Mouse (Mus musculus): Measurements from ENCODE around the gene Map10. TPM values are rescaled to one million over a fixed set of nuclear protein-coding genes. Genes with fewer than 3 reads are reported as not detected.

Map10 gene
- polyA plus RNA-seq, 1 experiment from 2014 or later = 7.8 TPM

- DNase-seq (ENCODE audit: low spot score) = no peak
- 84% methylated on average over 4 of the region's 4 CpGs for WGBS
- Histone ChIP-seq H3K4me3 (no peak overlapping the region), H3K27me3 (ENCODE audit: low read depth, poor library complexity, severe bottlenecking) (no peaks in the 10 kb centered on the region), H3K36me3 (no peaks in the 10 kb centered on the region), H3K4me1 (no peaks in the 10 kb centered on the region), H3K9me3 (replicated peaks) (no peaks in the 10 kb centered on the region), H3K27ac (no peak overlapping the region)
These were observed 10.7 kb upstream of the Map10 start for GRCm38 (mm10) chr8:125658926-125659325.

- Histone ChIP-seq H3K9me3 (replicated peaks) (no peaks in the 10 kb centered on the region), H3K27me3 (ENCODE audit: low read depth, poor library complexity, severe bottlenecking) (no peaks in the 10 kb centered on the region), H3K4me3 (no peak overlapping the region), H3K27ac (no peak overlapping the region), H3K4me1 (no peaks in the 10 kb centered on the region), H3K36me3 (no peaks in the 10 kb centered on the region)
- DNase-seq (ENCODE audit: low spot score) = no peak
- WGBS = 84% methylated on average over 6 of the region's 6 CpGs
These were observed 9.2 kb upstream of the Map10 start for GRCm38 (mm10) chr8:125660397-125660796.

GRCm38 (mm10) chr8:125661958-125662668, 7.5 kb upstream of the Map10 start:
- Histone ChIP-seq H3K27me3 (ENCODE audit: low read depth, poor library complexity, severe bottlenecking) (0 out of 2 replicates have a peak, but pooled peaks cover 5% of the 10 kb centered on the region), H3K27ac (no peak overlapping the region), H3K4me3 (no peak overlapping the region), H3K4me1 (no peaks in the 10 kb centered on the region), H3K36me3 (no peaks in the 10 kb centered on the region), H3K9me3 (replicated peaks) (no peaks in the 10 kb centered on the region)
- WGBS = 93% methylated on average over 13 of the region's 13 CpGs
- DNase-seq (ENCODE audit: low spot score) = no peak

- Histone ChIP-seq H3K27me3 (ENCODE audit: low read depth, poor library complexity, severe bottlenecking) (0 out of 2 replicates have a peak, but pooled peaks cover 5% of the 10 kb centered on the region), H3K27ac (no peak overlapping the region), H3K9me3 (replicated peaks) (no peaks in the 10 kb centered on the region), H3K4me3 (no peak overlapping the region), H3K4me1 (no peaks in the 10 kb centered on the region), H3K36me3 (no peaks in the 10 kb centered on the region)
- 86% methylated on average over 6 of the region's 6 CpGs for WGBS
- DNase-seq (ENCODE audit: low spot score) = no peak
These were observed 7.0 kb upstream of the Map10 start for GRCm38 (mm10) chr8:125662669-125663048.

- Histone ChIP-seq H3K36me3 (peaks cover under 1% of the 10 kb centered on the region; the same call in 1 of the 2 replicates), H3K9me3 (replicated peaks) (peaks cover 1% of the 10 kb centered on the region), H3K27me3 (ENCODE audit: low read depth, poor library complexity, severe bottlenecking) (peaks cover 10% of the 10 kb centered on the region; the same call in 1 of the 2 replicates), H3K27ac (0 out of 2 replicates have a peak overlapping the region, but pooled peaks have one; percentile 25), H3K4me3 (no peak overlapping the region), H3K4me1 (peaks cover 6% of the 10 kb centered on the region)
- WGBS = 68% methylated on average over 8 of the region's 8 CpGs
- DNase-seq (ENCODE audit: low spot score) = no peak
These were observed 4.3 kb upstream of the Map10 start for GRCm38 (mm10) chr8:125665183-125665875.

GRCm38 (mm10) chr8:125665876-125666186, 3.8 kb upstream of the Map10 start:
- Histone ChIP-seq H3K4me1 (peaks cover 6% of the 10 kb centered on the region), H3K27me3 (ENCODE audit: low read depth, poor library complexity, severe bottlenecking) (peaks cover 10% of the 10 kb centered on the region; the same call in 1 of the 2 replicates), H3K27ac (0 out of 2 replicates have a peak overlapping the region, but pooled peaks have one; percentile 25), H3K9me3 (replicated peaks) (peaks cover 6% of the 10 kb centered on the region), H3K4me3 (no peak overlapping the region), H3K36me3 (peaks cover 6% of the 10 kb centered on the region)
- WGBS = 53% methylated on average over 2 of the region's 2 CpGs
- DNase-seq (ENCODE audit: low spot score) = no peak

- peaks cover 10% of the 10 kb centered on the region for H3K9me3 ChIP-seq (replicated peaks)
- WGBS = 47% methylated on average over 5 of the region's 5 CpGs
- DNase-seq (ENCODE audit: low spot score) = no peak
These were observed 3.4 kb upstream of the Map10 start for GRCm38 (mm10) chr8:125666201-125666600.

GRCm38 (mm10) chr8:125667248-125667647, 2.4 kb upstream of the Map10 start:
- peaks cover 20% of the 10 kb centered on the region for H3K36me3 ChIP-seq
- H3K27ac ChIP-seq = no peak overlapping the region
- no peak overlapping the region for H3K4me3 ChIP-seq
- DNase-seq (ENCODE audit: low spot score) = no peak
- peaks cover 10% of the 10 kb centered on the region; the same call in 1 of the 2 replicates for H3K27me3 ChIP-seq (ENCODE audit: low read depth, poor library complexity, severe bottlenecking)
- 96% methylated on average over 2 of the region's 2 CpGs for WGBS
- peaks cover 18% of the 10 kb centered on the region for H3K9me3 ChIP-seq (replicated peaks)
- H3K4me1 ChIP-seq = peaks cover 6% of the 10 kb centered on the region

More at GRCm38 (mm10) chr8:125666201-125666600, 3.4 kb upstream of the Map10 start:
- Histone ChIP-seq H3K27ac (no peak overlapping the region), H3K36me3 (peaks cover 10% of the 10 kb centered on the region), H3K4me3 (no peak overlapping the region), H3K27me3 (ENCODE audit: low read depth, poor library complexity, severe bottlenecking) (peaks cover 10% of the 10 kb centered on the region; the same call in 1 of the 2 replicates), H3K4me1 (peaks cover 6% of the 10 kb centered on the region)

GRCm38 (mm10) chr8:125669159-125669699, 389 bp upstream of the Map10 start:
- DNase-seq (ENCODE audit: low spot score) = no peak
- Histone ChIP-seq H3K36me3 (peaks cover 21% of the 10 kb centered on the region), H3K27me3 (ENCODE audit: low read depth, poor library complexity, severe bottlenecking) (peaks cover 10% of the 10 kb centered on the region; the same call in 1 of the 2 replicates), H3K9me3 (replicated peaks) (peaks cover 18% of the 10 kb centered on the region), H3K4me1 (peaks cover 6% of the 10 kb centered on the region), H3K27ac (no peak overlapping the region), H3K4me3 (peak overlapping the region; percentile 69)
- WGBS = 78% methylated on average over 14 of the region's 14 CpGs

- Histone ChIP-seq H3K9me3 (replicated peaks) (peaks cover 18% of the 10 kb centered on the region), H3K4me1 (peaks cover 6% of the 10 kb centered on the region), H3K27me3 (ENCODE audit: low read depth, poor library complexity, severe bottlenecking) (peaks cover 10% of the 10 kb centered on the region; the same call in 1 of the 2 replicates), H3K36me3 (peaks cover 21% of the 10 kb centered on the region), H3K27ac (peak overlapping the region; percentile 90), H3K4me3 (peak overlapping the region; percentile 69)
- WGBS = 90% methylated on average over 6 of the region's 6 CpGs
- DNase-seq (ENCODE audit: low spot score) = no peak
These were observed 802 bp downstream of the Map10 start for GRCm38 (mm10) chr8:125670420-125670819.

GRCm38 (mm10) chr8:125670906-125671305, 1.3 kb downstream of the Map10 start:
- H3K4me1 ChIP-seq = peaks cover 6% of the 10 kb centered on the region
- H3K4me3 ChIP-seq = no peak overlapping the region
- no peak overlapping the region for H3K27ac ChIP-seq
- peaks cover 10% of the 10 kb centered on the region; the same call in 1 of the 2 replicates for H3K27me3 ChIP-seq (ENCODE audit: low read depth, poor library complexity, severe bottlenecking)
- H3K36me3 ChIP-seq = peaks cover 21% of the 10 kb centered on the region
- DNase-seq (ENCODE audit: low spot score) = no peak
- WGBS = 97% methylated on average over 9 of the region's 9 CpGs
- H3K9me3 ChIP-seq (replicated peaks) = peaks cover 18% of the 10 kb centered on the region

- 96% methylated on average over 5 of the region's 5 CpGs for WGBS
- Histone ChIP-seq H3K27me3 (ENCODE audit: low read depth, poor library complexity, severe bottlenecking) (peaks cover 9% of the 10 kb centered on the region; the same call in 1 of the 2 replicates), H3K27ac (no peak overlapping the region), H3K9me3 (replicated peaks) (peaks cover 18% of the 10 kb centered on the region), H3K4me1 (peaks cover 6% of the 10 kb centered on the region), H3K4me3 (no peak overlapping the region), H3K36me3 (peaks cover 21% of the 10 kb centered on the region)
- DNase-seq (ENCODE audit: low spot score) = no peak
These were observed 1.8 kb downstream of the Map10 start for GRCm38 (mm10) chr8:125671371-125671770.

- Histone ChIP-seq H3K27me3 (ENCODE audit: low read depth, poor library complexity, severe bottlenecking) (no peaks in the 10 kb centered on the region), H3K27ac (no peak overlapping the region), H3K36me3 (peaks cover 16% of the 10 kb centered on the region), H3K4me3 (no peak overlapping the region), H3K4me1 (no peaks in the 10 kb centered on the region), H3K9me3 (replicated peaks) (peaks cover 12% of the 10 kb centered on the region; the same call in 1 of the 2 replicates)
- DNase-seq (ENCODE audit: low spot score) = no peak
- 89% methylated on average over 3 of the region's 3 CpGs for WGBS
These were observed 6.2 kb downstream of the Map10 start for GRCm38 (mm10) chr8:125675796-125676195.
